Mouse (Mus musculus) stomach, embryonic 16.5 days (tissue): ENCODE data around the gene Qrich2. TPM values are rescaled to one million over a fixed set of nuclear protein-coding genes. Genes with fewer than 3 reads are reported as not detected.
A peak's percentile ranks its signal among the peaks of the same experiment; 100 is the strongest.
"Not testable (repeated sequence)": the region's sequence is repeated elsewhere in the genome, so short reads cannot be mapped to it uniquely, and the experiment has no call there.

Experiments
- ATAC-seq: fragments of 200-750 bp; cut with Nextera tagmentation; 2 replicates; pipeline ENCODE4 v1.8.0; 2017; ENCODE audit warnings: moderate number of reproducible peaks, moderate TSS enrichment; ENCODE audit not compliant: insufficient read depth, low FRiP score
- H3K27ac ChIP-seq: fragments of 300-500 bp; sonication (generic); 2 replicates; pipeline ENCODE4 v1.5.1; 2014; ENCODE audit warnings: low read length
- H3K27me3 ChIP-seq: fragments of 300-500 bp; sonication (generic); 2 replicates; pipeline ENCODE4 v1.6.1; 2014; ENCODE audit warnings: low read length, control low read depth, mixed read lengths; ENCODE audit not compliant: control insufficient read depth, insufficient read depth
- H3K36me3 ChIP-seq: fragments of 300-500 bp; sonication (generic); 2 replicates; pipeline ENCODE4 v1.6.1; 2014; ENCODE audit warnings: low read length; ENCODE audit not compliant: control insufficient read depth, insufficient read depth
- H3K4me1 ChIP-seq: fragments of 300-500 bp; sonication (generic); 2 replicates; pipeline ENCODE4 v1.6.1; 2014; ENCODE audit warnings: low read length, control low read depth, mixed read lengths; ENCODE audit not compliant: control insufficient read depth, insufficient read depth
- H3K4me2 ChIP-seq: fragments of 300-500 bp; sonication (generic); 2 replicates; pipeline ENCODE4 v1.6.1; 2014; ENCODE audit warnings: low read depth, low read length, mixed read lengths
- H3K4me3 ChIP-seq: fragments of 300-500 bp; sonication (generic); replicated peaks from 2 replicates; pipeline ENCODE4 v1.5.1; 2014; ENCODE audit warnings: mild to moderate bottlenecking, low read length
- H3K9ac ChIP-seq: fragments of 300-500 bp; sonication (generic); 2 replicates; pipeline ENCODE4 v1.6.1; 2014; ENCODE audit warnings: low read length
- H3K9me3 ChIP-seq: fragments of 300-500 bp; sonication (generic); replicated peaks from 2 replicates; pipeline ENCODE4 v1.6.1; 2016; ENCODE audit warnings: low read length, control low read depth; ENCODE audit not compliant: control insufficient read depth
- WGBS: fragments of 180-500 bp; shearing (Covaris S2); extraction: QIAGEN DNeasy Blood & Tissue Kit; methylation state at CpG from one replicate; pipeline ENCODE4 v1.1.7; 2014; 5-methylcytosine and 5-hydroxymethylcytosine counted together
- polyA plus RNA-seq: library from polyadenylated mRNA; unstranded; fragments of >200 nt; fragmentation: Nextera tagmentation; extraction: Ambion mirVana; gene quantifications from 2 replicates; pipeline ENCODE4 v1.2.1, GENCODE M21; 2015

Qrich2 gene
- polyA plus RNA-seq, 1 experiment from 2014 or later: 0.53 TPM

DNA sequence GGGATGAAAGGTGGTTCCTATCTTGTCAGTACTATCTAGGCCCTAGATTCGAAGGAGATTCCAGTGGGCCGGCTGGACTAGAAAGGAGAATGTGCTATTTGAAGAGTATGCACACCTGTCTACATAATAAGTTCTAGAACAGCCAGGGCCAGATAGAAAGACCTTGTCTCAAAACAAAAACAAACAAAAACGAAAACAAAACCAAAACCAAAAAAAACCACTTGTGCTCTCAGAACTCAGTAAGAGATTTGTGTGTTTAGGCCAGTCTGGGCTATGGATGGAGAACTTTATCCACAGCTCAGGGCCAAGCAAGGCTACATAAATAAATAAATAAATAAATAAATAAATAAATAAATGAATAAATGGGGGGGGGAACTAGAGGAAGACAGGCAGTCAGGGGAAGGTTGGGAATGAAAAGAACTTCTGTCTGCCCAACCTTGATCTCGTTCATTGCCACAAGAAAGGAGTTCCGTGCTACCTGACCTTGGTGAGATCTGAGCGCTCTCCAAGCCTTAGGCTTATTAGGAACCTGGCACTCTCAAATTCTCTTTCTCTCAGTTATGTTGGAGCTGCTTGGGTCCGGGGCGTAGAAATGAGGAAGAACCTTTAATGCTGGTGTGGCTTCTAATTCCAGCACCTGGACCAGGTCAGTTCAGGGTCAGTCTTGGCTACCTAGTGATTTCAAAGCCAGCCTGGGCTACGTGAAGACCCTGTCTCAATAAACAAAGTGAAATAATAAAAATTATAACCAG, 36.0 kb downstream of the Qrich2 start:
- Histone ChIP-seq H3K9me3 (no peaks in the 10 kb centered on the region), H3K27me3 (no peaks in the 10 kb centered on the region), H3K4me3 (no peak overlapping the region), H3K27ac (peak overlapping the region; percentile 96), H3K9ac (no peak overlapping the region), H3K4me2 (no peak overlapping the region), H3K36me3 (no peaks in the 10 kb centered on the region), H3K4me1 (peaks cover 30% of the 10 kb centered on the region)
- 70% methylated on average over 9 of the region's 9 CpGs for WGBS
- no peak for ATAC-seq

DNA sequence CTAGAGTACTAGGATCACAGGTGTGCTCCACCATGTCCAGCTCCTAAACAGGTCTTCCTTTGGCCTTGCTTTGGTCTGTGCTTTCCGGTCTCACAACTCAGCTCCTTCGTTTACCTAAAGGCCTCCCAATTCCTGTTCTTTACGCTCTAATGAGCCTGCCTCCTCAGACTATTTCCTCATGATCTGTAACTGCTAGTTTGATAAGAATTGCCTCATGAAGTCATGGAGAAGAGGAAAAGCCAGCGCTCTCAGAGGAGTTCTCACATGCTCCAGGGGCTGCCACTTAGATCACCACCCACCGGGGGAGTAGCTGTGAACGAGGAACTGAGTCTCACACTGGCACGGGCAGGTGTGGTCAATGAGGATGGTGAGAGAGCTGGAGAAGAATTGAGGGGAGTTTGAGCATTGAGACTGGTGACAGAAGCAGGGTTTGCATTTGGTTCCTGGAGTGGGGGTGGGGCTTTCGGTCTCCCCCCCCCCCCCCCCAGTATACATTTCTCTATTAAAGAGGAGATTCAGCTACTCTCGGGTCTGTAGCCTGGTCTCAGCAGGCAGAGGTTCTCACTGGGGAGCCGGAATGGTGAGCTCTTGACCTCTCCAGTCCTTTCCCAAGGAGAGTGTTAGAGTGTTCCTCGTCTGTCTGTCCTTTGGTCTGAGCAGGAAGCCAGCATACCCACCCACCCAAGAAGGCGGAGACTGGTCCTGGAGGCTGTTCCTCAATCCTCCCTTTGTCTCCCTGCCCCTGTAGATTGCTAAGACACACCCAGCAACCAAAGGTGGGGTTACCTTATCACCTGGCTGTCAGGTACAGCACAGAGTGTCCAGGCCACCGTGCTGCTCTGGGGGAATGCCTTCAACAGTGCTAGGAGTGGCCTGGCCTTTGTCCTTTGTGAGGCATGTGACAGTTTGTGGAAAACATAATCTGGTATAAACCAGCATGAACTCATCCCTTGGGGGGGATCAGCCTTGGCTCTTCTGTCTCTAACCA, 36.9 kb downstream of the Qrich2 start:
- ATAC-seq: peak; percentile 59

GRCm38 (mm10) chr11:116426852-116427575, 39.0 kb downstream of the Qrich2 start:
- Histone ChIP-seq H3K4me3 (no peak overlapping the region), H3K9me3 (no peaks in the 10 kb centered on the region), H3K9ac (no peak overlapping the region), H3K27me3 (no peaks in the 10 kb centered on the region), H3K36me3 (no peaks in the 10 kb centered on the region), H3K4me1 (peaks cover 28% of the 10 kb centered on the region), H3K27ac (no peak overlapping the region), H3K4me2 (no peak overlapping the region)
- ATAC-seq: no peak
- WGBS: 68% methylated on average over 6 of the region's 6 CpGs

More for the DNA sequence above, 36.9 kb downstream of the Qrich2 start:
- 31% methylated on average over 13 of the region's 13 CpGs for WGBS
- Histone ChIP-seq H3K27ac (peak overlapping the region; percentile 96), H3K4me3 (no peak overlapping the region), H3K4me2 (peak overlapping the region; percentile 40), H3K27me3 (no peaks in the 10 kb centered on the region), H3K9ac (peak overlapping the region; percentile 57), H3K36me3 (no peaks in the 10 kb centered on the region), H3K9me3 (no peaks in the 10 kb centered on the region), H3K4me1 (peaks cover 30% of the 10 kb centered on the region)

- 77% methylated on average over 11 of the region's 11 CpGs for WGBS
- not testable (repeated sequence) for H3K27me3 ChIP-seq, H3K9ac ChIP-seq, ATAC-seq, H3K4me3 ChIP-seq, H3K36me3 ChIP-seq, H3K27ac ChIP-seq, H3K4me2 ChIP-seq, H3K9me3 ChIP-seq
- peaks cover 24% of the 10 kb centered on the region for H3K4me1 ChIP-seq
Observed at GRCm38 (mm10) chr11:116426328-116426727, 39.7 kb downstream of the Qrich2 start.

DNA sequence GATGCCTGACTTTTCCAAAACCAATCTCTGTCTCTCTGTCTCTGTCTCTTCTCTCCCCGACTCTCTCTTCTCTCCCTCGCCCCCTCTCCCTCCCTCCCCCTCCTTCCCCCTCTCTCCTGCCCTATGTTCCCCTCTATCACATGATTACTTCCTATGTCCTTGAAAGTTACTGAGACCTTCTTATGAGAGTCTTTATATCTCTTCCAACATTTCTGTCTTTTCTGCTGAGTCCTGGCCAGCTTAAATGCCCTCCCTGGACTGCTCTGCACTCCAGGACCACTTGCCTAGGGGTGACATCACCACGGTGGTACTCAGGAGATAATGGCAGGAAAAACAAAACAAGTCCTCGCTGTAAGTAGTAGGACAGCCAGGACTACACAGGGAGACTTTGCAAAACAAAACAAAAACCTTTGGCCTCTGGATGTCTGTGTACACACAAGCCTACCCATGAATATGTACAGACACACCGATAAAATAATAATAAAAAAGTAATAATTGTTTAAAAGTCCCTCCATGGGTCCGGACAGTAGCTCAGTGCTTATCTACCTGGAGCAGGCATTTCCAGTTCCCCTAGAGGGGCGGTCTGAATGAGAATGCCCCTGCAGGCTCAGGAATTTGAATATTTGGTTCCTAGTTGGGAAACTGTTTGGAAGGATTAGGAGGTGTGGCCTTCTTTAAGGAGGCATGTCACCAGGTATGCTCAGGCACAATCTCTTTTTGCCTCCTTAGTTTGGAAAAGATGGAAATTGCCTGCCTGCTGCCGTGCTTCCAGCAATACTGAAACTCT, 41.2 kb downstream of the Qrich2 start:
- Histone ChIP-seq H3K4me3 (no peak overlapping the region), H3K4me2 (no peak overlapping the region), H3K4me1 (peaks cover 11% of the 10 kb centered on the region), H3K9ac (no peak overlapping the region), H3K9me3 (no peaks in the 10 kb centered on the region), H3K27me3 (no peaks in the 10 kb centered on the region), H3K27ac (no peak overlapping the region), H3K36me3 (no peaks in the 10 kb centered on the region)
- no peak for ATAC-seq
- WGBS: 49% methylated on average over 8 of the region's 8 CpGs

DNA sequence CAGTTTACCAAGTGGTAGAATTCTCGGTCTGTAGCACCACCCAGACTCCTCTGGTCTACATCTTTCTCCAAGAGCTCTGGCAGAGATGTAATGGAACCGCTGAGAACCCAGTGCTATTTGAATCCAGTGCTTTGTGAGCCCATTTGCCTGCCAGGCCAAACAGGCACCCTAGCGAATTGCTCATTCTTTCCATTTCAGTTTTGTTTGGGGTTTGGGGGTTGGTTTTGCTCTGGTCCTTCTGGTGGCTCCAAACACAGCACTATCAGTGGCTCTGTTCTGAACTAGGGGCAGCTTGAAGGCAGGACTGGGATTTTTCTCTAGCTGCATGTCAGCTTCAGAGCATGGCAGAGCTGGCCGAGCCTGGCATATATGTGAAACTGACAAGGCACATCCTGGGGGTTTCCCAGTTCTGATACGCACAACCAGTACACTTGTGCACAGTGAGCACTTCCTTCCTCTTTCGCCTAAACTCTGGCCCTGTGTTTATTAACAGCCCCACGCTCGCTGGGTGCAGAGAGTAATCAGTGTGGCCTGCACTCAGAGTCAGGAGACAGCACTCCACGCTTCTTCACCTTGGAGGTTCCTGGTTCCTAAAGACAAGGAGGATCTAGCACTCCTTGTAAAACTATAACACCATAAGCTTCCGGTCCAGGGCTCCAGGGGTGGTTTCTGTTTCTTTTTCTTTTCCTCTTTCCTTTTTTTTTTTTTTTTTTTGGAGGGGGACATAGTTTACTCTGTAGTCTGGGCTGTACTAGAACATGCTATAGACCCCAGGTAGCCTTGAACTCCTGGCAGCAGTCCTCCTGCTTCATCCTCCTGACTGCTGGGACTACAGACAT, 42.0 kb downstream of the Qrich2 start:
- 70% methylated on average over 10 of the region's 10 CpGs for WGBS
- Histone ChIP-seq H3K4me3 (no peak overlapping the region), H3K9me3 (no peaks in the 10 kb centered on the region), H3K4me2 (no peak overlapping the region), H3K27ac (peak overlapping the region; percentile 46; the same call in 1 of the 2 replicates), H3K27me3 (no peaks in the 10 kb centered on the region), H3K36me3 (no peaks in the 10 kb centered on the region), H3K4me1 (peaks cover 6% of the 10 kb centered on the region), H3K9ac (no peak overlapping the region)
- ATAC-seq: no peak

DNA sequence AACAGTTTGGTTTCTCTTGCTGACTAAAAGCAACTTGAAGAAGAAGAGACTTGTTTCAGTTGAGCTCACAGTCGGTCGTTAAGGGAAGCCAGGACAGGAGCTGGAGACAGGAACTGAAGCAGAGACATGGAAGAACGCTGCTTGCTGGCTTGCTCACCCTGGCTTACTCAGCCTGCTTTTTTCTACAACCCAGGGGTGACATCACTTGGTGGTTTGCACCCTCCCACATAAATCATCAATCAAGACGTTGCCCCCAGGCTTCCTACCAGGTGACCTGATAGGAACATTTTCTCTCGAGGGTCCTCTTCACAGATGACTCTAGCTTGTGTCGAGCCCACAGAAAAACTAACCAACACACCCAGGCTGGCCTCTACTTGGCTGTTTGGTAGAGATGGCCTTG, 42.8 kb downstream of the Qrich2 start:
- no peak overlapping the region for H3K4me3 ChIP-seq
- no peak for ATAC-seq
- no peaks in the 10 kb centered on the region for H3K36me3 ChIP-seq
- no peaks in the 10 kb centered on the region for H3K9me3 ChIP-seq
- H3K4me2 ChIP-seq: no peak overlapping the region
- peaks cover 11% of the 10 kb centered on the region for H3K4me1 ChIP-seq
- no peaks in the 10 kb centered on the region for H3K27me3 ChIP-seq
- no peak overlapping the region for H3K9ac ChIP-seq
- WGBS: 71% methylated on average over 6 of the region's 6 CpGs
- H3K27ac ChIP-seq: no peak overlapping the region

DNA sequence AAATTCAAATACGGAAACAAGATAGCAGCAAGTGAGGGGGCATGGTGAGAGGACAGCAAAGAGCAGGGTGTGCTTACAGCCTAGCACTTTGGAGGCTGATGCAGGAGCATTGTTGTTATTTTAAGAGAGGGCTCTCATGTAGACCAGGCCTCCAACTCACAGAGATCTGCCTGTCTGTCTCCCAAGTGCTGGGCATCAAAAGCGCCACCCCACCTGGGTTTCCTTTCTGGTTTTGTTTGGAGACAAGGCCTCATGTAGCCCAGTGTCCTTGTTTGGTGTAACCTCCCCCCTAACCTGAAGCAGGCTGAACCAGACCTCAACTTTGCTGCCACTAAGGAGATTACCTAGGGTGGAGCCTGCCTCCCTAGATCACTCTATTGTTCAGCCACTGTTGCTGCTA, 43.5 kb downstream of the Qrich2 start:
- ATAC-seq: no peak
- Histone ChIP-seq H3K9ac (no peak overlapping the region), H3K4me1 (peaks cover 13% of the 10 kb centered on the region), H3K36me3 (no peaks in the 10 kb centered on the region), H3K4me3 (no peak overlapping the region), H3K27ac (no peak overlapping the region), H3K9me3 (no peaks in the 10 kb centered on the region), H3K4me2 (no peak overlapping the region), H3K27me3 (no peaks in the 10 kb centered on the region)
- WGBS: 80% methylated on average over 2 of the region's 2 CpGs
